Mouse (Mus musculus): Measurements from ENCODE around the gene Ptpdc1.

Gene Ptpdc1

GRCm38 (mm10) chr13:48545476-48546281 is 79.8 kb downstream of the Ptpdc1 start:
- peak; percentile 98 for DNase-seq

GRCm38 (mm10) chr13:48544867-48545266 is 80.6 kb downstream of the Ptpdc1 start:
- no peak for DNase-seq

GRCm38 (mm10) chr13:48544391-48544790 is 81.1 kb downstream of the Ptpdc1 start:
- DNase-seq: no peak

GRCm38 (mm10) chr13:48540488-48540887 is 85.0 kb downstream of the Ptpdc1 start:
- DNase-seq: no peak

GRCm38 (mm10) chr13:48533441-48533840 is 92.0 kb downstream of the Ptpdc1 start:
- no peak for DNase-seq

- no peak for DNase-seq
Observed at GRCm38 (mm10) chr13:48531448-48531847, 94.0 kb downstream of the Ptpdc1 start.

- no peak for DNase-seq
Observed at GRCm38 (mm10) chr13:48530685-48531084, 94.8 kb downstream of the Ptpdc1 start.

GRCm38 (mm10) chr13:48529028-48529427 is 96.4 kb downstream of the Ptpdc1 start:
- DNase-seq: no peak

GRCm38 (mm10) chr13:48528123-48528871 is 97.2 kb downstream of the Ptpdc1 start:
- peak; percentile 45 for DNase-seq

Data from thymus, postnatal 4 days (tissue).